Mouse (Mus musculus): ENCODE results near the gene Glp2r. TPM values are rescaled to one million over a fixed set of nuclear protein-coding genes. Genes with fewer than 3 reads are reported as not detected.

Glp2r gene
- polyA plus RNA-seq, 1 experiment from 2014 or later: not detected

GRCm38 (mm10) chr11:67672140-67672539, 98.8 kb downstream of the Glp2r start:
- Histone ChIP-seq H3K27ac (replicated peaks) (no peak overlapping the region), H3K36me3 (no peaks in the 10 kb centered on the region)

DNA sequence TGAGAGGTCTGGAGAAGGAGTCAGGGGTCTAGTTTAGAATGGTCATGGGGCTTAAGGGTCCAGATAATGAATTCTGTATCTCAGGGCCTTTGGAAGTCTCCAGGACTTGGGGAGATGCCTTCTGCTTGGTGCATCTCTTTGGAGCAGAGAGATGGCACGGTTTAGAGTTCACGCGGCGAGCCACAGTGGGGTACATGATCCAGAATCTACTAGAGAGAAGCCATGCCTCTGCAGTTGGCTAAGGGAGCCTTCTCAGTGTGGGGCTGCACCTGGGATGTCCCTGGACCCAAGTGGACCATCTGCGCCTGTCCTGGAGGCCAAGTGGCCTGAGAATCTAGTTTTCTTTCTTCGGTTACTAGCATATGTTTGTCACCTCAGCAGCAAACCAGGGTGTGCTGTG, 100.9 kb downstream of the Glp2r start:
- Histone ChIP-seq H3K9ac (replicated peaks) (no peak overlapping the region), H3K4me3 (no peak overlapping the region), H3K9me3 (no peaks in the 10 kb centered on the region), H3K27ac (replicated peaks) (no peak overlapping the region), H3K36me3 (no peaks in the 10 kb centered on the region), H3K4me1 (no peaks in the 10 kb centered on the region), H3K4me2 (replicated peaks) (no peak overlapping the region), H3K27me3 (no peaks in the 10 kb centered on the region)
- no peak for ATAC-seq (ENCODE audit: low FRiP score, low read depth)
- WGBS: 94% methylated on average over 6 of the region's 6 CpGs

More at GRCm38 (mm10) chr11:67672140-67672539, 98.8 kb downstream of the Glp2r start:
- H3K4me1 ChIP-seq: no peaks in the 10 kb centered on the region
- WGBS: 77% methylated on average over 5 of the region's 5 CpGs
- ATAC-seq (ENCODE audit: low FRiP score, low read depth): no peak
- no peaks in the 10 kb centered on the region for H3K27me3 ChIP-seq
- H3K4me2 ChIP-seq (replicated peaks): no peak overlapping the region
- H3K9me3 ChIP-seq: no peaks in the 10 kb centered on the region
- no peak overlapping the region for H3K4me3 ChIP-seq
- H3K9ac ChIP-seq (replicated peaks): no peak overlapping the region

- Histone ChIP-seq H3K27me3 (no peaks in the 10 kb centered on the region), H3K27ac (replicated peaks) (no peak overlapping the region), H3K9ac (replicated peaks) (no peak overlapping the region), H3K4me2 (replicated peaks) (no peak overlapping the region), H3K4me3 (no peak overlapping the region), H3K4me1 (no peaks in the 10 kb centered on the region), H3K9me3 (no peaks in the 10 kb centered on the region), H3K36me3 (no peaks in the 10 kb centered on the region)
- no peak for ATAC-seq (ENCODE audit: low FRiP score, low read depth)
- 87% methylated on average over 3 of the region's 3 CpGs for WGBS
These were observed 102.4 kb downstream of the Glp2r start for GRCm38 (mm10) chr11:67668460-67669007.

DNA sequence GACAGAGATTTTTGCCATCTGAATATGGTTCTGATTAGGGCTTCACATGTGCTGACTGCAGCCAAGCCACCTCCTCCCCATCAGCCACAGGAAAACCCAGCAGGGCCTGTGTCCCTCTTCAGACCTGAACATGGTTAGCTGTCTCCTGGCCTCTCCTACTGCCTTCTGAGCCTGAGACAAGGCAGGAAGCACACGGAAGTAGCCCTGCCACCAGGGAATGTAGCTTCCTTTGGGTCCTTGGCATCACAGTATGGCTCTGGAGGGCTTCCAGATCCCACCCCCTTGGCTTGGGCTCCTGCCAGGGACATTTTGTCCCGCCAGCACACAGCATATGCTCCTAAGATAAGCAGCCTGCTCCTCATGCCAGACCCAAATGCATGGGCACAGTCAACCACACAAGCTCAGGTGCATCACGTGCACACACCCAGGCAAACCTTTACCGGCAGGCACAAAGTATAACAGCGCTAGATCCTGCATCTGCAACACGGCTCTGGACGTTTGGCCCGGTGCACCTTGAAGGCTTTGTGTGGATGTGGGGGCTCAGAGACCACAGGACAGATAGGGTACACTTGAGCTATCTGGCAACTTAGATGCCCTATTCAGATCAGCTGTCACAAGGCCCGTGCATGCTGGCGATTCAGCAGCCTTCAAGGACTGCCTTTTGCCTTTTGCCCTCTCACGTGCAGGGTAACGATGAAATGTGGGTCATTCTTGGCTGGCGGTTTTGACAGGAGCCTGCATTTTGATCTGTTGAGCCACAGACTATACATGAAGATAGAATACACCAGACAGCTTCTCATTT, 103.2 kb downstream of the Glp2r start:
- Histone ChIP-seq H3K4me2 (replicated peaks) (no peak overlapping the region), H3K27ac (replicated peaks) (no peak overlapping the region), H3K4me1 (no peaks in the 10 kb centered on the region), H3K9me3 (no peaks in the 10 kb centered on the region), H3K4me3 (no peak overlapping the region), H3K9ac (replicated peaks) (no peak overlapping the region), H3K27me3 (no peaks in the 10 kb centered on the region), H3K36me3 (no peaks in the 10 kb centered on the region)
- 85% methylated on average over 13 of the region's 13 CpGs for WGBS
- no peak for ATAC-seq (ENCODE audit: low FRiP score, low read depth)

DNA sequence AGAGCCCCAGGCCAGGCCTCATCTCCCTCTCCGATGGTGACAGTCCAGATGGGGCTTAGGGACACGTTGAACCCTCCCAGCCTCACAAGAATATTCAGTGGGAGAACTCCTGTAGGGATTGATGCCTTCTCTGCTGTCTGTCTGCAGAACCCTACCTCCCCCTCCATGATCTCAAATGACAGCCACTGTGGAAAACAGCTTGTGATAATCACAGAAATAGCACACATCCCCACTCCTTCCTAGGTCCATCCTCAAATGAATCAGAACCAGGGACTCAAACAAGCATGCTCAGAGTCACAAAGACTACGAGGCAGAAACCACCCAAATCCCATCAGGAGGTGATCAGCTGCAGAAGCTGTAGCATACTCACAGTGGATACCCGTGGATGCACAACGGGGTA, 104.8 kb downstream of the Glp2r start:
- Histone ChIP-seq H3K4me1 (no peaks in the 10 kb centered on the region), H3K27me3 (no peaks in the 10 kb centered on the region), H3K36me3 (no peaks in the 10 kb centered on the region), H3K27ac (replicated peaks) (no peak overlapping the region), H3K9ac (replicated peaks) (no peak overlapping the region), H3K4me3 (no peak overlapping the region), H3K4me2 (replicated peaks) (no peak overlapping the region), H3K9me3 (no peaks in the 10 kb centered on the region)
- WGBS: 79% methylated on average over 5 of the region's 5 CpGs
- no peak for ATAC-seq (ENCODE audit: low FRiP score, low read depth)

DNA sequence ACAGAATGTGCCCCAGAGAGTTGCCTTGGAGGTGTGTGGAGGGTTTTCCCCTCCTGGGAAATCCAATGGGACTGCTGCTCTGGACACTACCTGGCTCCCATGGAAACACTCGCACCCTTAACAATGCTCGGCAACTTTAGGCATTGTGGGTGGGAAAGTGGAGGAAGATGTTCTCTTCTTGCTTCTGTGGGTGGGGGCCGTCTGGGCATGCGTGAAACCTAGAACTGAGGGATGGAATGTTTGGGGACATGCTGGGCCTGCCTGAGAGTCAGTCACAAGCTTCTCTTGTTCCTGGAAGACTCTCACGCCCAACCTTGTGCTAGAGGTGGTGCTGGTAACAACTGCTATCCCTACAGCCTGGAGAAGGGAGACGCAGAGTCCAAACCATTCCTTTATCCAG, 106.0 kb downstream of the Glp2r start:
- Histone ChIP-seq H3K36me3 (no peaks in the 10 kb centered on the region), H3K4me1 (no peaks in the 10 kb centered on the region), H3K4me3 (no peak overlapping the region), H3K4me2 (replicated peaks) (no peak overlapping the region), H3K9me3 (no peaks in the 10 kb centered on the region), H3K27ac (replicated peaks) (no peak overlapping the region), H3K9ac (replicated peaks) (no peak overlapping the region), H3K27me3 (no peaks in the 10 kb centered on the region)
- WGBS: 90% methylated on average over 6 of the region's 6 CpGs
- ATAC-seq (ENCODE audit: low FRiP score, low read depth): no peak

DNA sequence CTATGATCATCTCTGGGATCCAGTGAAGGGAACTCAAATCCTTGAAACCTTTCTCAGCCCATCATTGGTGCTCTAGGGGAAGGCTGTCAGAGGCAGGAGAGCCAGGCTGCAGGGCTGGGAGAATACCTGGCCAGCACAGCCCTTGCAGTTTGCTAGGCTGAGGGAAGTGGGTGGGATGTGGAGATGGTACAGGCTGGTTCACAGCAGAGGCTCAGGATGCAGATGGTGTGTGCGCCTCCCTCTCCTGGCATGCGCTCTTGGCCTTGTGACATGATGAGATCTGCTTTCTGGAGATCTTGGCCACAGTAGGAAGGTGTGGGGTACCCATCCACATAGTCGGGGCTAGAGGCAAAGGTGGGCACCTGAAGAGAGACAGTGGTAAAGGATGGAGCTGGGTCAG, 106.7 kb downstream of the Glp2r start:
- WGBS: 89% methylated on average over 2 of the region's 3 CpGs

GRCm38 (mm10) chr11:67663437-67663836, 107.5 kb downstream of the Glp2r start:
- no peak overlapping the region for H3K4me2 ChIP-seq (replicated peaks)
- no peaks in the 10 kb centered on the region for H3K4me1 ChIP-seq
- no peaks in the 10 kb centered on the region for H3K36me3 ChIP-seq
- H3K4me3 ChIP-seq: no peak overlapping the region
- no peak for ATAC-seq (ENCODE audit: low FRiP score, low read depth)
- H3K27ac ChIP-seq (replicated peaks): no peak overlapping the region
- H3K27me3 ChIP-seq: no peaks in the 10 kb centered on the region
- H3K9me3 ChIP-seq: no peaks in the 10 kb centered on the region
- H3K9ac ChIP-seq (replicated peaks): no peak overlapping the region
- WGBS: 94% methylated on average over 4 of the region's 4 CpGs

More for the DNA sequence above, 106.7 kb downstream of the Glp2r start:
- Histone ChIP-seq H3K4me2 (replicated peaks) (no peak overlapping the region), H3K9me3 (no peaks in the 10 kb centered on the region), H3K36me3 (no peaks in the 10 kb centered on the region), H3K27ac (replicated peaks) (no peak overlapping the region), H3K9ac (replicated peaks) (no peak overlapping the region), H3K4me3 (no peak overlapping the region), H3K27me3 (no peaks in the 10 kb centered on the region), H3K4me1 (no peaks in the 10 kb centered on the region)
- ATAC-seq (ENCODE audit: low FRiP score, low read depth): no peak

- 90% methylated on average over 8 of the region's 8 CpGs for WGBS
- no peaks in the 10 kb centered on the region for H3K27me3 ChIP-seq
- H3K9me3 ChIP-seq: no peaks in the 10 kb centered on the region
- no peak overlapping the region for H3K27ac ChIP-seq (replicated peaks)
- no peak overlapping the region for H3K9ac ChIP-seq (replicated peaks)
- ATAC-seq (ENCODE audit: low FRiP score, low read depth): no peak
- H3K4me3 ChIP-seq: no peak overlapping the region
- no peak overlapping the region for H3K4me2 ChIP-seq (replicated peaks)
- no peaks in the 10 kb centered on the region for H3K36me3 ChIP-seq
- H3K4me1 ChIP-seq: no peaks in the 10 kb centered on the region
These were observed 109.5 kb downstream of the Glp2r start for GRCm38 (mm10) chr11:67661465-67661864.

DNA sequence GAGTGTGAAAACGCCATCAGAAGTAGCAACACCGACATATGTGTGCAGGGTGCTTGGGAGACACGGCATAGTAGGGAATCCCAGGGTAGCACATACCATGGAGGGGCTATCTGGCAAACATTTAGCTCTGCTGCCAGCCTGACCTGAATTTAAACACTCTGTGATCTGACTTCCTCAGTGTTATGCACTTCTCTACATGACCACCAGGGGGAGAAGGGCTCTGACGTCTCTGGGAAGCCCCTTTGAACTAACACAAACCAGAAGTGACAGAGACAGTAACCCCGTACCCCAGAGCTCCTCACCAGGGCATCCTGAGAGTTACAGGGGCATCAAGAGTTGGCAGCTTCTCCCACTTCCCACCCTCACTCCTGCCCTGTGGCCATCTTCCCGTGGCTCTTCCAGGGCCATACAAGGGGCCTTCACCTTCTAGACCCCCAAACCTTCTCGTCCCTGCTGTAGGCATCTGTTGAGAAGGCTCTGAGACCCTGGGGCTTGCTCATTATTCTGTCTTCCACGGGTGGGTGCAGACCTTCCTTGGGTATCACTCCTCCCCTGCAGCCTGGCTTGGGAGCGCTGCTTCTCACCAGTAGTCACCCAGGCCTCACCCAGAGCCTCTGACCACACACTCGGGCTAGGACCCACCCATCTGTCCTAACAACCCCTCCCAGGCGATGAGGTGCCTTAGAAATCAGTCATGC, 113.1 kb downstream of the Glp2r start:
- ATAC-seq (ENCODE audit: low FRiP score, low read depth): 0 out of 2 replicates have a peak, but pooled peaks have one; percentile 6
- no peaks in the 10 kb centered on the region for H3K36me3 ChIP-seq
- H3K9ac ChIP-seq (replicated peaks): no peak overlapping the region
- no peak overlapping the region for H3K27ac ChIP-seq (replicated peaks)
- WGBS: 47% methylated on average over 11 of the region's 11 CpGs
- no peaks in the 10 kb centered on the region for H3K9me3 ChIP-seq
- 0 out of 2 replicates have a peak, but pooled peaks cover 3% of the 10 kb centered on the region for H3K27me3 ChIP-seq
- H3K4me1 ChIP-seq: peaks cover 4% of the 10 kb centered on the region; the same call in 1 of the 2 replicates
- H3K4me3 ChIP-seq: no peak overlapping the region
- no peak overlapping the region for H3K4me2 ChIP-seq (replicated peaks)

GRCm38 (mm10) chr11:67656811-67657210, 114.1 kb downstream of the Glp2r start:
- Histone ChIP-seq H3K9me3 (no peaks in the 10 kb centered on the region), H3K36me3 (no peaks in the 10 kb centered on the region), H3K27me3 (0 out of 2 replicates have a peak, but pooled peaks cover 3% of the 10 kb centered on the region), H3K9ac (replicated peaks) (no peak overlapping the region), H3K4me3 (no peak overlapping the region), H3K4me2 (replicated peaks) (no peak overlapping the region), H3K4me1 (peaks cover 13% of the 10 kb centered on the region; the same call in 1 of the 2 replicates), H3K27ac (replicated peaks) (no peak overlapping the region)
- ATAC-seq (ENCODE audit: low FRiP score, low read depth): no peak
- WGBS: 92% methylated on average over 9 of the region's 9 CpGs

DNA sequence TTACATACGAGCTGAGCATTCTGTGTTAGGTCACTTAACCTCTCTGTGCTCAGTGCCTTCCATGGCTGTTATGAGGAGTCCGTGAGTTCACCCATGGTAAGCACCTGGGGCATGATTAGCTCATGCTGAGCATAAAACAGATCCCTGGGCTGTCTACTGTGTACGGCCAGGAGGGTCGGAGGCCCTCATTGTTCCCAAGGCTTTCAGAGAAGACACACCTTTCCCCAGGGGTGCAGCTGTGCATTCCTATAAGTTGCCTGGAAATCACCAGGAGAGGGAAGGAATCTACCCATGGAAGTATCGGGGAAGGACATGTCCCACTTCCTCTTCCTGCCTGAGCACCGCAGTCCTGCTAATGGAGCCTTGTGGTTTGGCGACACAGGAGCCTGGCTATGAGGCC, 114.6 kb downstream of the Glp2r start:
- ATAC-seq (ENCODE audit: low FRiP score, low read depth): no peak

More for the DNA sequence above, 114.6 kb downstream of the Glp2r start:
- WGBS: 84% methylated on average over 7 of the region's 7 CpGs
- Histone ChIP-seq H3K4me1 (peaks cover 13% of the 10 kb centered on the region; the same call in 1 of the 2 replicates), H3K36me3 (no peaks in the 10 kb centered on the region), H3K9me3 (no peaks in the 10 kb centered on the region), H3K27me3 (0 out of 2 replicates have a peak, but pooled peaks cover 3% of the 10 kb centered on the region), H3K27ac (replicated peaks) (no peak overlapping the region), H3K4me3 (no peak overlapping the region), H3K9ac (replicated peaks) (no peak overlapping the region), H3K4me2 (replicated peaks) (no peak overlapping the region)
